Mouse (Mus musculus) thymus, adult 18-20 months (tissue): ENCODE data around the gene Syt5.
A peak's percentile ranks its signal among the peaks of the same experiment; 100 is the strongest.
"Not testable (repeated sequence)": the region's sequence is repeated elsewhere in the genome, so short reads cannot be mapped to it uniquely, and the experiment has no call there.

ENCODE experiments used
- DNase-seq, 2 experiments: peaks; one replicate each; pipeline ENCODE4 v3.0.0; 2022; ENCODE audit warnings: mixed read lengths in 2 of 2

Gene Syt5

DNA sequence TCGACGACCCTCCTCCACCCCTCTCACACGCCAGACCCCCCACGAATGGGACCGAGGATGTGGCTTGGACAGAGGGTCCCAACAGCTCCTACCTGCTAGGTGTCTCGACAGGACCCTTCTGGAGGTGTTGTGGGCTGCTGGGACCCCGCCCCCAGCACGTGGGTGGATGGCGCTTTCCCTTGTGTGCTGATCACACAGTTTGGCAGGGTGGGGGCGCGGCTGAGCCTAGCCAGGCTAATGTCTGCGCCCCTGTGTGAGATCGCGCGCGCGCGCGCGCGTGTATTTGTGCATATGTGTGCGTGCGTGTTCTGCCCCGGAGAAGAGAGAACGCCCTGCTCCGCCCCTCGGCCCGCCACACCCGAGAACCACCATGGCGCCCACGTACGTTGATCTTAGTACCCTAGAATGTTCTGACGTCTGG is at the start of gene Syt5:
Gene Syt5 (minus strand): TSS at position 321 of the 421 bp plus-strand sequence.
- DNase-seq: no peak

DNA sequence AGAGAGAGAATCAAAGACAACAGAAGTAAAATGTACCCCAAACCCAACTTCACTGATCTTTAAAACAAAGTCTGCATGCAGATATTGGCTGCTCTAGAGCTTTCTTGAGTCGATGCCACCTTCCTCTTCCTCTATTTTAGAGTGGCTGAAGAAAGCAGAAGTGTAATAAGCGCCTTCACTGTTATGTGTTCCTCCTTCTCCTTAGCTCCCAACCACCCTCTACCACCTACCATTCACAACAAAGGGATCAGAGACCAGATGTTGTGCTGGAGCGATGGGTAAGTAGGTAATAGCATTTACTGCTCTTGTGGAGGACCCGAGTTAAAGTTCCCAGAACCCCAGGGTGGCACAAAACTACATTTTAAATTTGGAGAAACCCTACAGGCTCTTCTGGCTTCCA is 49.7 kb upstream of the Syt5 start:
- DNase-seq: not testable (repeated sequence)

- not testable (repeated sequence) for DNase-seq
Observed at GRCm38 (mm10) chr7:4581481-4581880, 34.1 kb upstream of the Syt5 start.

- not testable (repeated sequence) for DNase-seq
Observed at GRCm38 (mm10) chr7:4572361-4572760, 25.0 kb upstream of the Syt5 start.

- DNase-seq: no peak
Observed at GRCm38 (mm10) chr7:4562660-4563059, 15.3 kb upstream of the Syt5 start.

DNA sequence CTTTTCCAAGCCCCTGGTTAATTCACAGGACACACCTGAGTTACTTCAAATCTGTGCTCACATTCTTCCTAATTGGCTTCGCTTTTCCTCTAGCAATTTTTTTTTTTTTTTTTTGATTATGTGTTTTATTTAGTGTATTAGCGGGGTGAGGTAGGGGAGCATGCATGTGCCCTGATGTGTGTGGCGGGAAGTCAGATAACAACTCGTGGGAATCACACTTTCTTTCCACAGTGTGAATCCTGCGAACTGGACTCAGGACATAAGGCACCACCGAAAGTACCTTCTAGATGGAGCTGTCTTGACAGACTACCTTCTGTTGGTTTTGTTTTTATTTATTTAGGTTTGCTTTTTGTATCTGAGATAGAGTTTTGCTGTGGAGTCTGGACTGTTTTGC is 9.8 kb upstream of the Syt5 start:
- DNase-seq: no peak

DNA sequence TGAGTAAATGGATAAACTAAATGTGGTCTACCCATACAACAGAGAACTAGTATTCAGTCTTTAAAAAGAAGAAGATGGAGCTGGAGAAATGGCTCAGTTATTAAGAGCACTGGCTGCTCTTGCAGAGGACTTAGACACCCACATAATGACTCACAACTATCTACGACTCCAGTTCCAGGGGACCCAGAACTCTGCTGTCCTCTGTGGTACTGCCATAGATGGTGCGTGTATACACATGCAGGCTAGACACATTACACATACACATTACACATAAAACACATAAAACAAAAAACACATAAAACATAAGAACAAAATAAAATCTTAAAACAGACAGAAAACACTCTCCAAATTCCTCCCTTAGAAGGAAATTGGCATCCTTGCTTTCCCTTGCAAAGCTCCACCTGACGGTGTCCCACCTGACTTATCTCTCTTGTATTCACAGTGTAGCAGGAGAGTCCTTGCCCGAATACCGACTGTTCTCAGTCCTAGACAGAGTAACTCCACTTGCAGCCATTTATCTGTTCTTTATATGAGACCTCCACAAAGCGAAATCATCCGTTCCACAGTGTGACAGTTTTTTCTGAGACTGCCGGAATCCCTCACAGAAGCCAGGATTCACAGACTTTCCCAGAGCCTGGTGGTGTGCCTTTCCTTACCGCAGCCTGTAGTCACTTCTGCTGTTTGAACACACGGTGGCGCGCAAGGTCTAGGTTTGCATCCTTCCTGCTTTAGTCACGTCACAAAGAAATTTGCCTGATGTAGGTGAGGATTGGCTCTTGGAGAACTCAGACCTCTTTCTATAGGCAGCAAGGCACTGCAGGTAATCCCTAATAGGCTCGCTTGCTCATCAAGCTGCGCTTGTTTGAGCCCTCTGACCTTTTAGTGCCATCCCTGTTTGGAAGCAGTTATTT is 9.2 kb upstream of the Syt5 start:
- DNase-seq: peak; percentile 43 to 49

DNA sequence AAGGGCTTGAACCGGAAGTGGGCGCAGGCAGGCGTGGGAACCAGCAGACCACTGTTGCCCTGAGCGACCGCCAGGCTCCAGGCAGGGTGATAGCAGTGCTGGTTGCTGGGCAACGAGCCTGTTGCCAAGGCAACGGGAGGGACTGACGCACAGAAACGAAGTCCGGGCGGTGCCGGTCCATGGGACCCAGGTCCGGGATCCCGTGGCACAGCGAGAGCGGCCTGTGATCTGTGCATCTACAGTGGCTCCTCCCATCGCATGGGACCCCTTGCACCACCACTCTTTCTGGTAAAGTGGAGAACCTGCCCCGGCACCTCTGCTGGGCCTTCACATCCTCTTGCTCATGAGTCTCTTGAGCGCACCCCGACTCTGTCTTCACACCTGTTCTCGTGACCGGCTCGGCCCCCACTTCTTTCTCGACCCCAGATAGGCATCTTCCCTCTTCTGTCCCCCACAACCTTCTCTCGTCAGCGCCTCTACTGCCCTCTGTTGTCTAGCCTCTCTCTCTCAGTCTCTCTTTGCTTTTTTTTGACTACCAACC is 680 bp downstream of the Syt5 start:
- no peak for DNase-seq

- DNase-seq: no peak
Observed at GRCm38 (mm10) chr7:4546050-4546449, 1.3 kb downstream of the Syt5 start.

- DNase-seq: no peak
Observed at GRCm38 (mm10) chr7:4542013-4542412, 5.3 kb downstream of the Syt5 start.

GRCm38 (mm10) chr7:4541344-4541743 is 6.0 kb downstream of the Syt5 start:
- no peak for DNase-seq

DNA sequence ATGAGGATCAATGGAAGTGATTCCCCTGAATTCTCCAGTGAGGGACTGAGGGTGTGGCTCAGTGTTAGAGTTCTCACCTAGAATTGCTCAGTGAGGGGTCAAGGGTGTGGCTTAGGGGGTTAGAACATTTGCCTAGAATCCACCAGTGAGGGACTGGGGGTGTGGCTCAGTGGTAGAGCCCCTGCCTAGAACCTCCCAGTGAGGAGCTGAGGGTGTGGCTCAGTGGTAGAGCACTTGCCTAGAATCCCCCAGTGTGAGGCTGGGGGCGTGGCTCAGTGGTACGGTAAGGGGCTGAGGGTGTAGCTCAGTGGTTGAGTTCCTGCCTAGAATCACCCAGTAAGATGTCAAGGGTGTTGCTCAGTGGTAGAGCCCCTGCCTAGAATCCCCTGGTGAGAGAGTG is 8.3 kb downstream of the Syt5 start:
- no peak for DNase-seq

DNA sequence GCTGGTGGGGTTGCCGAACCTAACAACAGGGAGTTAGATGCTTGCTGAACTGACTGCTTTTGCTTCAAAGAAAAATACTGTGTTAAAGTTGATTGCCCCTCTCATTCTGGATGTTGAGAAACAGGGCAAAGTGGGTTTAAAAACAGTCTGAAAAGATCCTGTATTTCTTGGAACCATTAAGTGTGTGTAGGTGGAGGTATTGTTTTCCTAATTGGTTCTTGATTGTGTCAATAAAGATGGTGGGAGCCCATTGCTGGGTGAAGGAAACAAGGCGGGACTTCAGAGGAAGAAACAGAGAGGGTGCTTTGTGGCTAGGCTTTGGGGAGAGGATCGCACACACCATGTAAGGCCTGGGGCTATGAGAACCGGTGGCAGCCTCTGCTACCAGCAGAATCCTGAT is 10.2 kb downstream of the Syt5 start:
- DNase-seq: no peak

DNA sequence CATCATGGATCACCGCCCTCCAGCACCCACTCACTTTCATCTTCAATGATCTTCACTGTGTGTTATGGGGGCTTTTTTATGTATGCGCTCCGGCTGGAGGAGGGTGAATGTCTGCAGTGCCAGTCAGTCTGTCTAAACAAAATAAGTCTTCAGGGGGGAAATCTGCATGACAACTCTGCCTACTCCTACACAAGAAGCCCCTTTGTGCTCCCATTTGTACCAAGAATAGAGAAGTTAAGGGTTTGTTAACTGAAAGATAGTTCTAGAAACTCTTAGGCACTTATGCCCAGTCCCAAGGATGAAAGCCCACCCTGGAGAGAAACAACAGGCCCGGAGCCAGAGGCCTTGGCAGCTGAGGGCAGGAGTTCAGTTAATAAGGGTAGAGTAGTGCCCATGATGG is 11.0 kb downstream of the Syt5 start:
- DNase-seq: no peak

DNA sequence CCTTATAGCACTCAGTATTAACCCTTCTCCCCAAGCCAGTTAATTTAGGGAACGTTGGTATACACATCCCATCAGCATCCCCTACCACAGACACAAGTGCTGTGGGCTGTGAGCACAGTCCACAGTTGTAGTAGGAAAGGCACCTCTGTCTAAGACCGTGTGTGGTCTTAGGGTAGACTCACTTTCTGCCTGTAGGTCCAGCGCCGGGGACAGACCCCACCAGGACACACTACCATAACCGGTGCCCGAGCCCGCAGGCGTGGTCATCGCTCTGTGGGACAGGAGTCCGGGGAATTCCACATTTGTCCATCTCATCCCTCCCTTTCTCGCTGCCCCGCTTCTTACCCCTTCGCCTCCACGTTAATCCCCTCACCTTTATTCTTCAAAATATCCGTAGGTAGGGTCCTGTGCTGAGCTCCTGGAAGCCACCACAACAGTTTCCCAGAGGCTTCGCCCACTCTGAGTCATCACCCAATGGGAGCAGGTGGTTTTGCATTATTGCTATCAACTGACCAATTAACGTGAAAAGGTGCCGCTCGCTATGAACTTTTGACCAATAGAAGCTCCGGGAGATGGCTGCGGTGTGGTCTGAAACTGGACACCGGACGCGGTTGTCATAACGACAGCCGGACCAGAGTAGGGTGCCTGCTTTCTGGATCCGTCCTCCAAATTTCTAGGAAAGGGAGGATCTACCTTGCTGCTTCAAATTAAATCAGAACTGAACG is 15.2 kb downstream of the Syt5 start, which contains the start of gene Dnaaf3:
Gene Dnaaf3 (minus strand): TSS at position 449 of the 725 bp plus-strand sequence.
- DNase-seq: no peak

DNA sequence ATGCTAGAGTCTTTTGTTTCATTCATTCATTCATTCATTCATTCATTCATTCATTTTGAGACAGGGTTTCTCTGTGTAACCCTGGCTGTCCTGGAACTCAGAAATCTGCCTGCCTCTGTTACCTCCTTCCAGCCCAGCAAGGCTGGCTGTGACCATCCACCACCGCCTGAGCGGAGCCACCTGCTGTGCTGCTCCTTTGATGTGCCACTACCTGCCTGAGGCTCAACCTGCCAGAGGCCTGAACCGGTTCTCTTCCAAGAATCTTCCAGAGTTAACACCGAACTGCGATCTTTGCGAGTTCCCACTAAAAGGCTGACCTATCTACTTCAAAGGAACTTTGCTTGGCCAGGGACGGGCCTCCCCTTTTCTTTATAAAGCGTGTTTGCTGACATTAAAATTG is 17.2 kb downstream of the Syt5 start:
- not testable (repeated sequence) for DNase-seq

DNA sequence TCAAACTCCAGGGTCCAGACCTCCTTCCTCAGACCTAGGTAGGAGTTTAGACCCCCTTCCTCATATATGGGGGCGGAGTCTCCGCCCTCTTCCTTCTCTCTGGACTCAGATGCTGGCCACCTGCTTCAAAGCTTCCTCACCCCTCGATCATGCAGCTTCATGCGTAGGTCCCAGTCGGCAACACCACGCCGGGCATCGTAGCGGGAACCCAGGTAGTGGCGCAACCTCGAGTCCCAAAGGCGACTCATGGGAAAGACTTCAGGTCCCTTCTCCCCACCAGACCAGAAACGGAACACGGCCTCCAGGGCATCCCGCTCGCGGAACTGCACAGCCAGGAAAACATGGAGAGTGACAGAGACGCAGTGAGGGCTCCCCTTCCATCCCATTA is 20.0 kb downstream of the Syt5 start:
- DNase-seq: no peak

DNA sequence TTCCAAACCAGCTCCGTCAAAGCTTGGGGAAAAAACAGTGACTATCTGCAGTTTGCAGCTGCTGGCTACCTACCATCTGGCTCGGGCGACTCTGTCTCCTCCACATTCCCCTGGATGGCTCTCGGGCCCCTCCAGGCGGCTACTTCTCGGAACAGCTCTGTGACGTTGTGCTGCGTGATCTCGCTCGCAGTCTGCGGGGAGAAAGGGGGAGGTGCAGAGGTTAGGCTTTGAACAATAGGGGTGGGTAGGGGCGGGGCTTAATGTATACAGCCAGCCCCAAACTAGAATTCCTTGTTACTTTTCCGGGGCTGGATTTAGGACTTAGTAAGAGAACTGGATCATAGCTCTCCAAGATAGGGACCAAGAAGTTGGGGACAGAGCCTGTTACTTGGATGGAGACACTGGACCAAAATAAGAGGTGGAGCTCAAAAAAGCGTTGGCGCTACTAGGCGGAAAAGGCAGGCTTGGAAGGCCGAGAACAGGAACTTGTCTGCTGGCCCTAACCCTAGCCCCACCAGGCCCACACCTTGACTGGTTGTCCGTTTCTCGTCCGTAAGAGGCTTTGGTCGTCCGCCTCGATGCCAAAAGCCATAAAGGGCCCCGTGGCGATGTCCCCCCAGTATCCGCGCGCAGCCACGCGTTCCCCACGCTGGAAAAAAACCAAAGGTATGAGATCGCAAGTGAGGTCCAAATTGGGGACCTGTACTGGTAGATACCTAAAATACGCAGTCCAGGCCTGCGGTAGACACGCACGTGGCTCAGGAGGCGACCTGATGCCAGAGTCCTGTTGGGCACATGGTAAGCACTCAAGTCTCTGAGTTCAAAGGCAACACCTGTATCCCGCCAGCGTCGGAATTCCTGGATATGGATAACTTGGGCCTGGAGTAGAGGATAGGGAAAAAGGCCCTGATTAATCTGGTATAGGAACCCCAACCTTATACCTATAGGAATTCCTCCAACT is 20.7 kb downstream of the Syt5 start:
- DNase-seq: peak; percentile 60 to 62

DNA sequence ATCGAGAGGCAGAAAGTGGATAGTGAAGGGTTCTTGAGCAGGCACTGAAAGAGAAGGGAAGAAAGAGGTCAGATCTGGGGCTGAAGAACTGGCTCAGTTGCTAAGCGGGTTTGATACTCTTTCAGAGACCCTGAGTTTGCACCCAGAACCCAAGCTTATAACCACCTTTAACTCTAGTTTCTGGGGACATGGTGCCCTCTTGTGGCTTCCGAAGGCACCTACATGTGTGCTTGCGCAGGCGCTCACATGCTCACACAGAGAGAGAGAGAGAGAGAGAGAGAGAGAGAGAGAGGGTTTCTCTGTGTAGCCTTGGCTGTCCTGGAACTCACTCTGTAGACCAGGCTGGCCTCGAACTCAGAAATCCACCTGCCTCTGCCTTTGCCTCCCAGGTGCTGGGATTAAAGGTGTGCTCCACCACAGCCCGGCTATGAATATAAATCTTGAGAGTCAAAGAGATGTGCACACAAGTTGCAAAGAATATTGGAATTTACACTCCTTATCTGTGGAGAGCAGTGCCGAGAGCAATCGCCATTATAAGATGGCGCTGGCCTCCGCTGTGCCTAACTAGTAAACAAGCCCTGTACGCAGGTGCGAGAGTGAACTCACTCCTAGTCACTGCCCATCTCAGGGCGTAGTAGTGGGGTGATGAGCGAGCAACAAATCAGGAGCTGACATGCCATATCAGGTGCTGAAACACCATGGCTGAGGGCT is 23.0 kb downstream of the Syt5 start, which contains the start of gene Tnni3:
Gene Tnni3 (minus strand): TSS at position 18 of the 711 bp plus-strand sequence.
- not testable (repeated sequence) for DNase-seq

DNA sequence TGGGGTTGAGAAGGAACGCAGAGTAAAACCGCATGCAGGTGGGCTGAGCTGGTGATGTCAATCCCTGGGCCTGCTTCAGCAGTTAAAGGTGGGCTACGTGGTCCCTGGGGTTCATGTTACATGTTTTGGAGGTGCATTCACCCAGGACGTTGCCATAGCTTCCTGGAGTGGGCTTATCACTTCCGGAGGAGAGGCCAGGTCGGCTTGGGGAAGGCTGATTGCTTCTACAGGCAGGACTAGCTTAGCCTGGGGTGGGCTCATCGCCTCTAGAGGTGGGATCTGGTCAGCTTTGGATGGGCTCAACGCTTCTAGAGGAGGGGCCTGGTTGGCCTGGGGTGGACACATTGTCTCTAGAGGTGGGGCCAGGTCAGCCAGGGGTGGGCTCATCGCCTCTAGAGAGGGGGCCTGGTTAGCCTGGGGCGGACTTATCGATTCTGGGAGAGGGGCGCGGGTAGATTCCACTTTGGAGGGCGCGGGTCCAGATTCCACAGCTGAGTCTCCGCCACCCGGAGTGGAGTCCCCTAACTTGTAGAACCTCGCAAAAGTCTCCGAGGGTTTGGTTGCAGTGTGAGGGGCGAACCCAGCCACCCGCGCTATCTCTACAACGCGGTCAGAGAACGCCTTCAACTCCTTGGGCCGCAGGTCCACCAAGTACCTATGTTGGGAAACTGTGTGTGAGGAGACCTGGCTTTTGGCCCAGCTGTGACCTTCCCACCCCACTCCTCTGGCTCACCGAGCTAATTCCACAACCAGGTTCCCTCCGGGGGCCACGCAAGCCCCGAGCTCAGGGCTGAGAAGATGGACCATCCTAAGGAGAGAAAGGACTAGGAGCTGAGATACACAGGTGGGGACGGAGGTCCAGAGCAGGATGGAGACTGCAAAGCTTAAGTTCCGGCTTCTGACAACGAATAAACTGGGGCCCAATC is 23.9 kb downstream of the Syt5 start:
- DNase-seq: no peak
